Mouse (Mus musculus) heart, embryonic 12.5 days (tissue): ENCODE measurements around the gene Stard3. TPM values are rescaled to one million over a fixed set of nuclear protein-coding genes. Genes with fewer than 3 reads are reported as not detected.

ENCODE experiments used
- polyA plus RNA-seq: library from polyadenylated mRNA; unstranded; fragments of >200 nt; fragmentation: Nextera tagmentation; extraction: Ambion mirVana; gene quantifications from 2 replicates; pipeline ENCODE4 v1.2.1, GENCODE M21; 2016

Stard3 gene
- polyA plus RNA-seq, 1 experiment from 2014 or later, result 45.2 TPM

Other genes starting within 250 kb of the Stard3 start
- 13.3 and 14.8 TPM in 2 replicates for gene Fbxl20, start 208.0 kb upstream of the Stard3 start, polyA plus RNA-seq
- 46.3 TPM in 2 replicates for gene Med1, start 165.1 kb upstream of the Stard3 start, polyA plus RNA-seq
- 9.4 and 10.6 TPM in 2 replicates for gene Cdk12, start 155.3 kb upstream of the Stard3 start, polyA plus RNA-seq
- not detected in 2 replicates for gene Neurod2, start 28.7 kb upstream of the Stard3 start, polyA plus RNA-seq
- 30.4 and 32.2 TPM in 2 replicates for gene Ppp1r1b, start 10.0 kb upstream of the Stard3 start, polyA plus RNA-seq
- 143 and 152 TPM in 2 replicates for gene Tcap, start 25.4 kb downstream of the Stard3 start, polyA plus RNA-seq
- gene Pnmt, start 28.1 kb downstream of the Stard3 start, polyA plus RNA-seq, result 1.7 and 2.0 TPM in 2 replicates
- gene Pgap3, start 42.1 kb downstream of the Stard3 start, polyA plus RNA-seq, result 20.0 and 20.6 TPM in 2 replicates
- gene Erbb2, start 54.1 kb downstream of the Stard3 start, polyA plus RNA-seq, result 66.7 and 67.1 TPM in 2 replicates
- 102 and 104 TPM in 2 replicates for gene Mien1, start 80.6 kb downstream of the Stard3 start, polyA plus RNA-seq
- gene Grb7, start 88.0 kb downstream of the Stard3 start, polyA plus RNA-seq, result 1.2 and 2.1 TPM in 2 replicates
- 0.06 and 0.26 TPM in 2 replicates for gene Ikzf3, start 187.7 kb downstream of the Stard3 start, polyA plus RNA-seq
- 0.28 and 0.52 TPM in 2 replicates for gene Zpbp2, start 192.7 kb downstream of the Stard3 start, polyA plus RNA-seq
- 66.9 and 71.0 TPM in 2 replicates for gene Ormdl3, start 229.0 kb downstream of the Stard3 start, polyA plus RNA-seq
- not detected in 2 replicates for gene Lrrc3c, start 239.9 kb downstream of the Stard3 start, polyA plus RNA-seq